Mouse (Mus musculus) forebrain, embryonic 11.5 days (tissue): ENCODE results near the gene Nkx2-5. TPM values are rescaled to one million over a fixed set of nuclear protein-coding genes. Genes with fewer than 3 reads are reported as not detected.
A peak's percentile ranks its signal among the peaks of the same experiment; 100 is the strongest.

Experiments
- ATAC-seq: fragments of 200-750 bp; cut with Nextera tagmentation; replicated peaks from 2 replicates; pipeline ENCODE4 v1.8.0; 2017; ENCODE audit warnings: moderate TSS enrichment; ENCODE audit not compliant: low FRiP score
- DNase-seq: peaks from one replicate; pipeline ENCODE4 v3.0.0-alpha.2; 2017; ENCODE audit warnings: low spot score
- H3K27ac ChIP-seq: fragments of 300-500 bp; sonication (generic); 2 replicates; pipeline ENCODE4 v1.5.1; 2014; ENCODE audit warnings: low read depth, low read length
- H3K27me3 ChIP-seq: fragments of 300-500 bp; sonication (generic); 2 replicates; pipeline ENCODE4 v1.6.1; 2014; ENCODE audit warnings: mild to moderate bottlenecking, low read length, mixed read lengths; ENCODE audit not compliant: control insufficient read depth, insufficient read depth
- H3K36me3 ChIP-seq: fragments of 300-500 bp; sonication (generic); 2 replicates; pipeline ENCODE4 v1.6.1; 2014; ENCODE audit warnings: mild to moderate bottlenecking, low read length, moderate library complexity, mixed read lengths; ENCODE audit not compliant: control insufficient read depth, insufficient read depth
- H3K4me1 ChIP-seq: fragments of 300-500 bp; sonication (generic); replicated peaks from 2 replicates; pipeline ENCODE4 v1.6.1; 2014; ENCODE audit warnings: low read length, mixed read lengths; ENCODE audit not compliant: control insufficient read depth, insufficient read depth
- H3K4me2 ChIP-seq: fragments of 300-500 bp; sonication (generic); 2 replicates; pipeline ENCODE4 v1.6.1; 2014; ENCODE audit warnings: low read depth, mild to moderate bottlenecking, low read length, moderate library complexity, mixed read lengths; ENCODE audit not compliant: severe bottlenecking
- H3K4me3 ChIP-seq: fragments of 300-500 bp; sonication (generic); 2 replicates; pipeline ENCODE4 v1.5.1; 2014; ENCODE audit warnings: low read depth, low read length
- H3K9ac ChIP-seq: fragments of 300-500 bp; sonication (generic); 2 replicates; pipeline ENCODE4 v1.6.1; 2014; ENCODE audit warnings: low read length
- H3K9me3 ChIP-seq: fragments of 300-500 bp; sonication (generic); 2 replicates; pipeline ENCODE4 v1.6.1; 2016; ENCODE audit warnings: low read length, mixed read lengths; ENCODE audit not compliant: control insufficient read depth
- WGBS: fragments of 180-500 bp; shearing (Covaris S2); extraction: QIAGEN DNeasy Blood & Tissue Kit; methylation state at CpG from one replicate; pipeline ENCODE4 v1.1.7; 2014; 5-methylcytosine and 5-hydroxymethylcytosine counted together
- polyA plus RNA-seq: library from polyadenylated mRNA; unstranded; fragments of >200 nt; fragmentation: Nextera tagmentation; extraction: Ambion mirVana; gene quantifications from 2 replicates; pipeline ENCODE4 v1.2.1, GENCODE M21; 2014

Gene Nkx2-5
- polyA plus RNA-seq, 1 experiment from 2014 or later: not detected

DNA sequence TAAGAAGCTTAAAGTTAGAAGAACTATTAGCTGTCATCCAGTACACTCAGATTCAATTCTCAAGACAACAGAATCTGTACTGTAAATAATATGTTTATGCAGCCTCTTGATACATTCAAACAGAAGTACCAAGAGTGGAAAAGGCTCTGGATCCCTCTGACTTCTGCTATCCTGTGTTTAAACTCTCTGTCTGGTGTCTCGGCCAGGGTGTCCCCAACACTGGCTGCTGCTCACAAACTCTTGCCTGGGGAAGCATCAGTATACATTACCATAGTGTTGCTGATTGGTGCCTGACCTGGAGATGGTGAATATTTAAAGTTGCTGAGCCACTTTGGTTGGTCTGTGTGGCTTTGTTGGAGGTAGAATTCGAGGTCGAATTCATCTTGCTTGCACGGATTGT, 17.0 kb upstream of the Nkx2-5 start:
- Histone ChIP-seq H3K36me3 (no peaks in the 10 kb centered on the region), H3K4me2 (no peak overlapping the region), H3K9ac (no peak overlapping the region), H3K4me3 (no peak overlapping the region), H3K27ac (no peak overlapping the region), H3K4me1 (no peaks in the 10 kb centered on the region), H3K9me3 (no peaks in the 10 kb centered on the region; the same call in 1 of the 2 replicates), H3K27me3 (peaks cover 15% of the 10 kb centered on the region)
- 74% methylated on average over 4 of the region's 4 CpGs for WGBS
- ATAC-seq (no peak), DNase-seq (no peak)

GRCm38 (mm10) chr17:26861383-26861782, 16.6 kb upstream of the Nkx2-5 start:
- ATAC-seq: no peak

GRCm38 (mm10) chr17:26860906-26861305, 16.1 kb upstream of the Nkx2-5 start:
- Histone ChIP-seq H3K36me3 (no peaks in the 10 kb centered on the region), H3K4me3 (no peak overlapping the region), H3K27ac (no peak overlapping the region), H3K9ac (no peak overlapping the region), H3K4me2 (no peak overlapping the region), H3K27me3 (peaks cover 24% of the 10 kb centered on the region), H3K4me1 (no peaks in the 10 kb centered on the region), H3K9me3 (no peaks in the 10 kb centered on the region; the same call in 1 of the 2 replicates)
- ATAC-seq (no peak), DNase-seq (no peak)
- WGBS: 69% methylated on average over 4 of the region's 4 CpGs

More at GRCm38 (mm10) chr17:26861383-26861782, 16.6 kb upstream of the Nkx2-5 start:
- Histone ChIP-seq H3K4me1 (no peaks in the 10 kb centered on the region), H3K27me3 (peaks cover 19% of the 10 kb centered on the region), H3K27ac (no peak overlapping the region), H3K9me3 (no peaks in the 10 kb centered on the region; the same call in 1 of the 2 replicates), H3K9ac (no peak overlapping the region), H3K36me3 (no peaks in the 10 kb centered on the region), H3K4me3 (no peak overlapping the region), H3K4me2 (no peak overlapping the region)
- DNase-seq: no peak
- 40% methylated on average over 6 of the region's 6 CpGs for WGBS

DNA sequence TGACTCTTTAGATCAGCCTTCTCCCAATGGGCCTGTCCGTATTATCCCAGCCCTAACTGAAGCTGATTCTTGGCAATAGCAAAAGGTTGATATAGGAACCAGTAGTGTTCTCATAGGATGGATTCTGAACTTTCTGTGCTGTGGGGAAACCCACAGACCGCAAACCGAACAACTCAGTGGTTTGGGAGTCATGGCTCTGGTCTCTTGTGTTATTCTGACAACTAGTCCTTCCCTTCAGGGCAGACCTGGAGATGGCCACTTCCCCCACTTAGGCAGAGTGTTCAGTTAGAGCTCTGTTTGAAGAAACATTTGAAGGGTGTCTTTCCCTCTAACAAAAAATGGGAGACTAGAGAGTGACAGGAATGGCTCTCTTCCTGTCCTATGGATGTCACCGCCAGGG, 7.5 kb upstream of the Nkx2-5 start:
- Histone ChIP-seq H3K4me3 (no peak overlapping the region), H3K27ac (no peak overlapping the region), H3K4me2 (no peak overlapping the region), H3K9ac (no peak overlapping the region), H3K27me3 (peaks cover 84% of the 10 kb centered on the region), H3K36me3 (no peaks in the 10 kb centered on the region), H3K4me1 (peaks cover 3% of the 10 kb centered on the region; the same call in 1 of the 2 replicates), H3K9me3 (no peaks in the 10 kb centered on the region)
- DNase-seq (no peak), ATAC-seq (no peak)
- WGBS: 3% methylated on average over 4 of the region's 4 CpGs

DNA sequence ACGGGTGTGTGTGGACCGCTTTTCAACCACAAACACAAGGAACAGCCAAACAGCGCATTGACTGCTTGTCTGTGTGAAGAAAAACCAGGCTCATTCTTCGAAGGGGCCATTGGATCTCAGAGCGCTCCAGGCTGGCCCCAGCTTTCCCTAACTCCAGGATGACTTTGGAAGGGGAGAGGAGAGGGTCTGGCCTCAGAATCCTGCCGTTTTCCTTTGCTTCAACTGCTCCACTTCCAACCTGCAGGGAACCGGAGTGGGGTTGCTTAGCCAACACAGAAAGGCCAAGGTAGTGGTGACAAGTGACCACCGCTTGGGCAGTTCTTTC, 6.3 kb upstream of the Nkx2-5 start:
- peaks cover 3% of the 10 kb centered on the region; the same call in 1 of the 2 replicates for H3K4me1 ChIP-seq
- DNase-seq (no peak), ATAC-seq (no peak)
- H3K36me3 ChIP-seq: no peaks in the 10 kb centered on the region
- WGBS: 1% methylated on average over 8 of the region's 8 CpGs
- no peak overlapping the region for H3K9ac ChIP-seq
- no peak overlapping the region for H3K4me2 ChIP-seq
- H3K9me3 ChIP-seq: no peaks in the 10 kb centered on the region
- peaks cover 81% of the 10 kb centered on the region for H3K27me3 ChIP-seq
- no peak overlapping the region for H3K27ac ChIP-seq
- no peak overlapping the region for H3K4me3 ChIP-seq

DNA sequence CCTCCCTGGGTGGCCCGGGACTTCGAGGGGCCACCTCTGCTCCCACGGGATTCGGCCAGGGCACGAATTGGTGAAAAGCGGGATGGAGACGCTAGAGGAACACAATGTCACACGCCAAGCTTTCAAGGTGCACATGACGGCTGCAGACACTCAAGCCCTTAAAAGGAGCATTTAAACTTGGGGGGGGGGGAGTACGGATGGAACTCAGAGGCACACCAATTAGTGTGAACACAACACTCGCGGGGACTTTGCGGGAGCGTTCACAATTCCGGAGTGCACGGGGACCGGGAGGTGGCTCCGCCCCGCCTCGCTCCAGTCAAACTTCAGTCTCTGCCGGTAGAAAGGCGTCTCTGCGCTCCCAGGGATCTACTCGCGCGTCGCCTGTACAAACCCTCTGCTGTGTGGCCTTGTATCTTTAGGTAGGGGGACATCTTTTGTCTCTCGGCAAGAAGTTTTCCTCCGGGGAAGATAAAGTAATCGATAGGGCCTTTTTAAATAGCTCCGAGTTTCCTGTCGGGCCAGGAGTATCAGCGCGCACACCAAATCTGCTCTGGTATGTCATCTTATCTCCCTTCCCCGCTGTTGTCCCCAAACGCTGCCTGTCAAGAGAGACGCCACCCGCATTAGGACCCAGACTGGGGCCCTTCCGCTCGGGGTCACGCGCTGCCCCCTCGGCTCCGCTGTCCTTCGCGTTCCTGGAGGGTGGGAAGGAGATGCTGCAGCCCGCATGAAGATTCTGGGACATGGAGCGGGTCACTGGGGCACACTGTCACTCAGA, 5.7 kb upstream of the Nkx2-5 start:
- under 1% methylated on average over 48 of the region's 48 CpGs for WGBS
- Histone ChIP-seq H3K27ac (no peak overlapping the region), H3K4me1 (peaks cover 3% of the 10 kb centered on the region; the same call in 1 of the 2 replicates), H3K4me2 (peak overlapping the region; percentile 28), H3K36me3 (no peaks in the 10 kb centered on the region), H3K4me3 (peak overlapping the region; percentile 9; the same call in 1 of the 2 replicates), H3K27me3 (peaks cover 80% of the 10 kb centered on the region), H3K9me3 (no peaks in the 10 kb centered on the region), H3K9ac (no peak overlapping the region)
- ATAC-seq (no peak), DNase-seq (peak; percentile 58)

GRCm38 (mm10) chr17:26849746-26850357, 5.0 kb upstream of the Nkx2-5 start:
- H3K4me2 ChIP-seq: peak overlapping the region; percentile 28
- H3K27me3 ChIP-seq: peaks cover 82% of the 10 kb centered on the region
- under 1% methylated on average over 44 of the region's 44 CpGs for WGBS
- no peaks in the 10 kb centered on the region for H3K36me3 ChIP-seq
- peak overlapping the region; percentile 9; the same call in 1 of the 2 replicates for H3K4me3 ChIP-seq
- no peak overlapping the region for H3K27ac ChIP-seq
- no peak overlapping the region for H3K9ac ChIP-seq
- ATAC-seq: no peak
- peaks cover 3% of the 10 kb centered on the region; the same call in 1 of the 2 replicates for H3K4me1 ChIP-seq
- peak; percentile 76 for DNase-seq
- no peaks in the 10 kb centered on the region for H3K9me3 ChIP-seq

DNA sequence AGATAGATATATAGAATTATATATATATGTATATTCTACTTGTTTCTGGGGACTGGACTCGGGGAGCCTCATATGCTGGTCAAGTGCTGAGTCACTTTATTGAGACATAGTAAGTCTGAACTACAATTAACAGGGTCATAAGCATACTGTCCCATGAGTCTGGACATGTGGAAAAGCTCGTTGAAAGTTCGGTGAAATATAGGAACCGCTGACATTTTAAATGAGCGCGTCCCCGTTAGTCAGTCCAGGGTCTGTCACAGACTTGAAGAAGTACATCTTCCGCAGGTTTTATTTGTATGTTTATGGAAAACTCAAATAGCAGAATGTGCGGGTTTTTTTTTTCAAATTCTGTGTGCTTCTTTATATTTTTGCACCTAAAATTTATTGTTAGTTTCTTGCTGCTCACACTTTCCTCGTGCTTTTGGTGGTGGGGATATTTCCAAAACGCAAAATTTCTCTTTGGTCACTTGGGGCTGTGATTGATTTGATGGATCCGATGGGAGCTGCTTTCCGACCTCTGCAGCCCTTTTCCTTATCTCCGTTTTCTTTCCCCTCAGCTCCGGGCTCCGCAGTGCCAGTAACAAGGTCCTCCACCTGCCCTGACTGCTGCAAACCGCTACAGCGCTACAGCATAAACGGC, 4.4 kb upstream of the Nkx2-5 start:
- no peak overlapping the region for H3K4me3 ChIP-seq
- peak overlapping the region; percentile 21; the same call in 1 of the 2 replicates for H3K4me2 ChIP-seq
- no peaks in the 10 kb centered on the region for H3K36me3 ChIP-seq
- H3K9ac ChIP-seq: no peak overlapping the region
- no peaks in the 10 kb centered on the region for H3K9me3 ChIP-seq
- WGBS: 3% methylated on average over 19 of the region's 19 CpGs
- H3K27me3 ChIP-seq: peaks cover 82% of the 10 kb centered on the region
- H3K4me1 ChIP-seq: peaks cover 3% of the 10 kb centered on the region; the same call in 1 of the 2 replicates
- DNase-seq: no peak
- ATAC-seq: no peak
- H3K27ac ChIP-seq: no peak overlapping the region
